Mouse (Mus musculus): ENCODE results near the gene Erich6b. TPM values are rescaled to one million over a fixed set of nuclear protein-coding genes. Genes with fewer than 3 reads are reported as not detected.

Erich6b gene
- polyA plus RNA-seq (2015; fragmentation: Nextera tagmentation; extraction: Ambion mirVana), result 0.51 and 0.79 TPM in 2 replicates

DNA sequence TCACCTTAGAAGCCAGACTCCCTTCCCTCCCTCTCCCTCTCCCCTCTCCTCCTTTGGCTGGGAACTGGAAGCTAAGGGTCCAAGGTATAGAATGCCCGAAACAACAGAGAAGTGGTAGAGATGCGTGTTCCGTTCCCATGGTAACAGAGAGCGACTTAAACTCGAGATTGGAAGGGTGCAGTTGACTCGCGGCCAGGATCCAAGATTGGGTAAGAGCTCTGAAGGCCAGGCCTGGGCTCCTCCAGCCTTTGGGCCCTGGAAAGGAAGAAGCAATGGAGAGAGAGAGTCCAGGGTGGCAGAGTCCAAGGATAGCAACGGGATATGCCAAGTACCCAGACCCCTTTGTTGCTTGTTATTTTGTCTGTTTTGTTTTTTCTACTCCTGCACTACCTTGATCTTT, at the start of gene Erich6b:
Gene Erich6b (plus strand): TSS at position 180 of the 400 bp plus-strand sequence.
- H3K36me3 ChIP-seq, result no peaks in the 10 kb centered on the region
- 83% methylated on average over 8 of the region's 8 CpGs for WGBS
- no peak within 1 kb of the TSS for H3K9ac ChIP-seq
- no peak within 1 kb of the TSS for H3K27ac ChIP-seq
- no peaks in the 10 kb centered on the region for H3K27me3 ChIP-seq
- peaks cover 9% of the 10 kb centered on the region; the same call in 1 of the 2 replicates for H3K4me1 ChIP-seq
- ATAC-seq (replicated peaks; ENCODE audit: low FRiP score), result no peak
- H3K9me3 ChIP-seq (replicated peaks), result no peaks in the 10 kb centered on the region
- no peak within 1 kb of the TSS for H3K4me2 ChIP-seq
- H3K4me3 ChIP-seq (replicated peaks), result no peak within 1 kb of the TSS

DNA sequence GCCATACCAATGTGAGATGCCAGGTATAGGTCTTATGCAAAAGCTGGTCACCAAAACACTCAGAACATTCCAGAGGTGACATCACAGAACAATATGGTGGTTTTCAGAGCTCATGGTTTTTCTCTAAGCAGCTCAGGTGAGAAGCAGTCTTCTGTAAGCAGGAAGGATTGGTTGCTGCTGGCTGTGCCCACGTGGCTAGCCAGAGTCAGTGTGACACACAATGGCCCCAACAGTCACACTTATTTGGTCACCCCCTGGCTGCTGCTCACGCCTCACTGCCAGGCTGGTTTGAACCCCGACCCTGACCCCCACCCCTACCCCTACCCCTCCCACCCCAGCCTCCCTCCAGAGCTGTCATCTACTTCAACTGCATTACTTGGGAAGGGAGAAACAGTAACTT, 49.1 kb upstream of the Erich6b start, which contains the start of gene Spert:
Gene Spert (minus strand): TSS at position 139 of the 400 bp plus-strand sequence.
- 52% methylated on average over 3 of the region's 3 CpGs for WGBS
- no peaks in the 10 kb centered on the region for H3K4me1 ChIP-seq
- H3K9me3 ChIP-seq (replicated peaks), result no peaks in the 10 kb centered on the region
- ATAC-seq (replicated peaks; ENCODE audit: low FRiP score), result no peak
- H3K4me2 ChIP-seq, result no peak within 1 kb of the TSS
- no peak within 1 kb of the TSS for H3K9ac ChIP-seq
- no peak within 1 kb of the TSS for H3K4me3 ChIP-seq (replicated peaks)
- H3K27me3 ChIP-seq, result no peaks in the 10 kb centered on the region
- no peaks in the 10 kb centered on the region for H3K36me3 ChIP-seq
- no peak within 1 kb of the TSS for H3K27ac ChIP-seq

DNA sequence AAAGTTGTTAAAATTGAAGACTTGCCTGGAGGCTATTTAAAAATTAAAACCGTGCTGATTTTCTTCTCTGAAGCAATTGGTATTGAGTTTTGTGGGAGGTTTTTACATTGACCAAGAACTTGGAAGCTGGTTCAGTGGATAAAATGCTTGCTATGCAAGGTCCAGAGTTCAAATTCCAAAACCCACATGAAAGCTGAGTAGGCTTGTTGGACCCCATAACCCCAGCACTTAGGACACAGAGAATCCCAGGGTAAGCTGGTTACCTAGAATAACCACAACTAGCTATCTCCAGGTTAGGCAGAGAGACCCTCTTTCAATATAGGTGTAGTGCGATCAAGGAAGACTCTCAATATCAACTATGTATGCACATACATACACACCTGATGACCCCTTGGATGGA, 32.9 kb upstream of the Erich6b start:
- Histone ChIP-seq H3K4me2 (no peak overlapping the region), H3K9ac (no peak overlapping the region), H3K4me3 (replicated peaks) (no peak overlapping the region), H3K27me3 (no peaks in the 10 kb centered on the region), H3K36me3 (no peaks in the 10 kb centered on the region), H3K27ac (no peak overlapping the region), H3K4me1 (no peaks in the 10 kb centered on the region), H3K9me3 (replicated peaks) (no peaks in the 10 kb centered on the region)
- WGBS, result 92% methylated on average over 2 of the region's 2 CpGs
- ATAC-seq (replicated peaks; ENCODE audit: low FRiP score), result no peak

DNA sequence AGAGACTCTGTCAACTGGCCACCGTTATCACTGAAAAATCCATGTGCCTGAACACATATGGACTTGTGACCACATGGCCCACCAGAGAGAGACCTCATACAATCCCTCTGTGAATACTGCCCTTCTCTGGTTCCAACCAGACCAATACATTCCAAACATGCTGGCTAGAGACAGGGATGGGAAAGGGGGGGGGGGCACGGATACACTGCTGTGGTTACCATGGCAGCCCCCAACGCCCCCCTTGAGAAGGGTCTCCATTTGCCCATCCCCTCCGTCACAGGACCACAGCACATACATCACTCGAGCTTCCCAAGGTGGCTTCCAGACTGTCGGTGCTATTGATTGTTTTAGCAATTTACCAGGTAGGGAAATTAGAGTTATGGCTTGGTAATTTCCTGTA, 25.7 kb upstream of the Erich6b start:
- H3K4me1 ChIP-seq, result no peaks in the 10 kb centered on the region
- no peaks in the 10 kb centered on the region for H3K9me3 ChIP-seq (replicated peaks)
- H3K4me3 ChIP-seq (replicated peaks), result no peak overlapping the region
- no peaks in the 10 kb centered on the region for H3K36me3 ChIP-seq
- H3K27ac ChIP-seq, result no peak overlapping the region
- no peak for ATAC-seq (replicated peaks; ENCODE audit: low FRiP score)
- H3K4me2 ChIP-seq, result no peak overlapping the region
- 77% methylated on average over 6 of the region's 6 CpGs for WGBS
- H3K27me3 ChIP-seq, result no peaks in the 10 kb centered on the region
- H3K9ac ChIP-seq, result no peak overlapping the region

DNA sequence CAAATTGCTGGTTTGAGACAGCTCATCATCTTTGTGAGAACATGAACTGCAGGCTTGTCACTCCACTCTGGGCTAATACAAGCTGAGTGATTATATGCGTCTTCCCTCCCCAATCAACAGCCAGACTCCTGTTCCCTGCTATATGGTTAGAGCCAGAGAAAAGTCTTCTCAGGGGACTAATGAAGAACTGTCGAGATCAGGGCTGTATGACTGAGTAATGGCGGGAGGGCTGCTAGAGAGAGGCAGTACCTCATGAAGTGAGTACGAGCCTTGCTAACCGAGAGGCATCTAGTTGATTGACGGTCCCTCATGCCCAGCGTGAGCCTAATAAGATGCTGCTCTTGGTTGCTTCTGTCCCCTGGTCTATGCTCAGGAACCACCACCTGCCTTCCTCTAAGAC, 19.1 kb upstream of the Erich6b start:
- H3K36me3 ChIP-seq, result no peaks in the 10 kb centered on the region
- 72% methylated on average over 7 of the region's 7 CpGs for WGBS
- H3K27me3 ChIP-seq, result no peaks in the 10 kb centered on the region
- H3K9me3 ChIP-seq (replicated peaks), result no peaks in the 10 kb centered on the region
- no peaks in the 10 kb centered on the region for H3K4me1 ChIP-seq
- no peak for ATAC-seq (replicated peaks; ENCODE audit: low FRiP score)
- no peak overlapping the region for H3K4me2 ChIP-seq
- H3K27ac ChIP-seq, result no peak overlapping the region
- no peak overlapping the region for H3K4me3 ChIP-seq (replicated peaks)
- no peak overlapping the region for H3K9ac ChIP-seq

DNA sequence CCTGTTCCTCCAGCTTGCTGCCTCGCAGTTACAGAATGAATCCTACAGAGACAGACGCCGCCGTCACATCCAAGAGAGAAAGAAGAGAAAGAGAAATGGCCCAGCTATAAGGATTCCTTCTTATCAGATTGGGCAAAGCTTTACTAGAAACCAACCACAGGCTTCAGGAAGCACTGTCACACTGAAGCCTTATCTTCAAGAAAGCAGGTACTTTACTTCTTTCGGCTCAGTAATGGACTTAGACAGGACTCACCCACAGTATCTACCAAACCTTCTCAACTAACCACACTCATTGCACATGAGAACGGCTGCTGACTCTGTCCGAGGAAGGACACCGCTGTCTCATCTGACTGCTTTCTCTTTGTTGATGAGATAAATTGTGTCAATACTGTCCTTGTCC, 13.2 kb upstream of the Erich6b start:
- no peak overlapping the region for H3K4me3 ChIP-seq (replicated peaks)
- no peaks in the 10 kb centered on the region for H3K4me1 ChIP-seq
- no peaks in the 10 kb centered on the region for H3K36me3 ChIP-seq
- H3K9me3 ChIP-seq (replicated peaks), result no peaks in the 10 kb centered on the region
- H3K4me2 ChIP-seq, result no peak overlapping the region
- no peak for ATAC-seq (replicated peaks; ENCODE audit: low FRiP score)
- no peaks in the 10 kb centered on the region for H3K27me3 ChIP-seq
- 93% methylated on average over 8 of the region's 8 CpGs for WGBS
- no peak overlapping the region for H3K27ac ChIP-seq
- no peak overlapping the region for H3K9ac ChIP-seq

DNA sequence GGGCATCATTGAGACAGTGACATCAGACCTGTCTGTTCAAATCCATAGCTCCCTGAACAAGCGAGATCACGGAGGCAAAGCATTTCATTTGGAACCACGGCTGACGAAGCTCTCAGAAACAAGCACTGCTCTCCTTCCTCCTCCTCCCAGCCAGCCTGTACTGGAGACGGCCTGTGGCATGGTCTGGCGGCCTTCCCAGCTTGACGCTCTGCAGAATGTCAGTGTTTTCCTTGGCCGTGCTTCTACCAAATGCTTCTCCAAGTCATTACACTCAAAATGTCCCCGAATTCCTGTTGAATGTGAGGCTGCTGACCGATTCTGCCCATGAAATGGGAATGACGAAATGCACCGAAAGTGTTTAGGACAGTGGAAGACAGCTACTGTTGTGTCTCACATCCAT, 6.7 kb upstream of the Erich6b start:
- Histone ChIP-seq H3K9ac (no peak overlapping the region), H3K4me1 (peaks cover 14% of the 10 kb centered on the region), H3K9me3 (replicated peaks) (no peaks in the 10 kb centered on the region), H3K4me3 (replicated peaks) (no peak overlapping the region), H3K4me2 (no peak overlapping the region), H3K36me3 (no peaks in the 10 kb centered on the region), H3K27me3 (no peaks in the 10 kb centered on the region), H3K27ac (0 out of 2 replicates have a peak overlapping the region, but pooled peaks have one; percentile 10)
- 0 out of 2 replicates have a peak, but pooled peaks have one; percentile 25 for ATAC-seq (replicated peaks; ENCODE audit: low FRiP score)
- WGBS, result 54% methylated on average over 12 of the region's 12 CpGs

DNA sequence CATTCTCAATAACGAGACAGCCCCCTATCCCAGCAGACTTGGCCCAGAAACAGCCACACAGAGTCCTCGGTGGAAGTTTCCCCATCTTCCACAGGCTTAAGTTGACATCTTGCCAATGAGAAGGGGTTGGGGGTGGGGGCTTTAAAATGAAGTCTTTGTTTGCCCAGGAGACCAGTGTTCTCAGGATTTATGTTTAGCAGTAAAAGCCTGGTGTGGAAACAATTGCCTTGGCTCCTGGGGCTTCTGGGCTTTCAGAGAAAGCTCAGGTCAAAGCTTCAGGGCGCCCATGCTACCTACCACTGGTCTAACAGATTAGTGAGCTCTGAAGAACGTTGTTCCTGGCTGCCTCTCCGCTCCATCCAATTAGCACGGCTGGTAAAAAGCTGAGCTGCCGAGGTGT, 6.0 kb upstream of the Erich6b start:
- Histone ChIP-seq H3K4me2 (no peak overlapping the region), H3K27ac (0 out of 2 replicates have a peak overlapping the region, but pooled peaks have one; percentile 10), H3K9me3 (replicated peaks) (no peaks in the 10 kb centered on the region), H3K9ac (no peak overlapping the region), H3K36me3 (no peaks in the 10 kb centered on the region), H3K27me3 (no peaks in the 10 kb centered on the region), H3K4me1 (peaks cover 14% of the 10 kb centered on the region), H3K4me3 (replicated peaks) (no peak overlapping the region)
- ATAC-seq (replicated peaks; ENCODE audit: low FRiP score), result no peak
- 43% methylated on average over 7 of the region's 7 CpGs for WGBS

DNA sequence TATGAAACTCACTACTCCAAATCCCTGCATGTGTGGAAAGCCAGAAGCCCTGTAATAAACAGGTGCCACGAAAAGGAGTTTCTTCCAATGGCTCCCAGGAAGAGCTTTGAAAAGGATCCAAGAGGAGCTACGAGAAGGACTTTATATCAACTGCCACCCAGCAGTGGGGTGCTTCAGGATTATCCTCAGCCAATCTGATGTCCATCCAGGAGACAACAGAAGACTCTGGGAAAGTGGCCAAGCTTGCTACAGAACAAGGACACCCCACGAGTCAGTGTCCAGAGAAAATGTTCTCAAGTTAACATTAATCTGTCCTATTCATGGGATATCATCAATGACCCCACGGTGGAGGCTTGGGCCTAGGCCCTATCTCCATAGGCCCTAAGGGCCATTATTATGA, 4.4 kb upstream of the Erich6b start:
- Histone ChIP-seq H3K9ac (no peak overlapping the region), H3K36me3 (no peaks in the 10 kb centered on the region), H3K27me3 (no peaks in the 10 kb centered on the region), H3K4me2 (no peak overlapping the region), H3K4me1 (peaks cover 14% of the 10 kb centered on the region), H3K4me3 (replicated peaks) (no peak overlapping the region), H3K9me3 (replicated peaks) (no peaks in the 10 kb centered on the region), H3K27ac (no peak overlapping the region)
- no peak for ATAC-seq (replicated peaks; ENCODE audit: low FRiP score)
- 77% methylated on average over 4 of the region's 4 CpGs for WGBS

DNA sequence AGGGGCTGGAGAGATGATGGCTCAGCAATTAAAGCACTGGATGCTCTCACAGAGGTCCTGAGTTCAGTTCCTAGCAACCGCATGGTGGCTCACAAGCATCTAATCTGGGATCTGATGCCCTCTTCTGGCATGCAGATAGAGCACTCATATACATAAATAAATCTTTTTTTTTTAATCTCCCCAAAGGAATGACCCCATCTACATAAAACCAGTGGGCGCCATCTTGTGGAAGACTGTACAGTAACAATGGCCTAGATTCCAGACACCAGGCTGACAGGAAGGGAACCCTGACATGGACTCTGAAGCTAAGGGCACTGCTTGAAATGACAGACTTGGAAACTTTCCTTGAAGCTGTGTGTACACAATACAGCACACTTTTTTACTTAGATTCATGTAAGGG, 1.2 kb upstream of the Erich6b start:
- 87% methylated on average over 2 of the region's 2 CpGs for WGBS
- no peak for ATAC-seq (replicated peaks; ENCODE audit: low FRiP score)

DNA sequence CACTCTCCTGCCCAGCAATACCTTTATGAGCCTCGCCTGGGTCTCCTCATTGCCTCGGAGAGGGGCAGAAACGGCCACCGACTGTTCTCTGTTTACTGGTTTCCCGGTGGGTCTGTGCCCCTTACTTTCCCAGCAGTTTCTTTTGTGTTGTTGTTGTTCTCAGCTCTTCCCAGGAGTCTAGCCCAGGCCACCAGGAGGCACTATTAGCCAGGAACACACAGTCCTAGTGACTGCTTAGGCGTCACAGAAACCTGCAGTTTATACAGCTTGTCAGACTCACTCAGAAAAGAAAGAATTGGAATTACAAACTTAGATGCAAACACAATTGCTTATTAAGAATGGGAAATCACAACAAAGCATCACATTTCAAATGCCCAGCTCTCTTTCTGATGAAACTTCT, 690 bp upstream of the Erich6b start:
- Histone ChIP-seq H3K9me3 (replicated peaks) (no peaks in the 10 kb centered on the region), H3K9ac (no peak overlapping the region), H3K27me3 (no peaks in the 10 kb centered on the region), H3K4me2 (no peak overlapping the region), H3K27ac (no peak overlapping the region), H3K4me1 (peaks cover 9% of the 10 kb centered on the region), H3K36me3 (no peaks in the 10 kb centered on the region), H3K4me3 (replicated peaks) (no peak overlapping the region)
- WGBS, result 72% methylated on average over 6 of the region's 6 CpGs
- no peak for ATAC-seq (replicated peaks; ENCODE audit: low FRiP score)

More for the DNA sequence above, 1.2 kb upstream of the Erich6b start:
- Histone ChIP-seq H3K4me2 (no peak overlapping the region), H3K27me3 (no peaks in the 10 kb centered on the region), H3K27ac (no peak overlapping the region), H3K9ac (no peak overlapping the region), H3K4me3 (replicated peaks) (no peak overlapping the region), H3K9me3 (replicated peaks) (no peaks in the 10 kb centered on the region), H3K4me1 (peaks cover 9% of the 10 kb centered on the region), H3K36me3 (no peaks in the 10 kb centered on the region)

DNA sequence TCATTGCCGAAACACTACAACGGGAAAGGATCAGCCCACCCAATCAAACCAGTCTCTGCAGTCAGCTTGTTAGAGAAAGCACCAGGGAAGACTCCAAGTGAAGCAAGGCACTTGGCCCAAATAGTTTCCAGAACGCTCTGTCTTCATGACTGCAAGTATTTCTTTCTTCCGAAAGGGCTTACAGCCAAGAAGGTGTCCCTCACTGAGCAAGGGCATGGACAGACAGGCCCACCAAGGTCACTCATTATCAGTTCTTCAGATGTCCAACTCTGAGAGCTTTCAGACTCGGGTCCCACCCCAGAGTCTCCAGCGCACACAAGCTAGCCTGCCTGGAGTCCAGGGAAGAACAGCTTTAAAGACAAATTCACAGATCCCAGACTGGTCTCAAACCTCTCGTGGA, 3.4 kb downstream of the Erich6b start:
- Histone ChIP-seq H3K9ac (no peak overlapping the region), H3K4me3 (replicated peaks) (no peak overlapping the region), H3K36me3 (no peaks in the 10 kb centered on the region), H3K9me3 (replicated peaks) (no peaks in the 10 kb centered on the region), H3K27ac (no peak overlapping the region), H3K27me3 (no peaks in the 10 kb centered on the region), H3K4me2 (no peak overlapping the region), H3K4me1 (peaks cover 9% of the 10 kb centered on the region; the same call in 1 of the 2 replicates)
- 86% methylated on average over 7 of the region's 7 CpGs for WGBS
- ATAC-seq (replicated peaks; ENCODE audit: low FRiP score), result no peak

DNA sequence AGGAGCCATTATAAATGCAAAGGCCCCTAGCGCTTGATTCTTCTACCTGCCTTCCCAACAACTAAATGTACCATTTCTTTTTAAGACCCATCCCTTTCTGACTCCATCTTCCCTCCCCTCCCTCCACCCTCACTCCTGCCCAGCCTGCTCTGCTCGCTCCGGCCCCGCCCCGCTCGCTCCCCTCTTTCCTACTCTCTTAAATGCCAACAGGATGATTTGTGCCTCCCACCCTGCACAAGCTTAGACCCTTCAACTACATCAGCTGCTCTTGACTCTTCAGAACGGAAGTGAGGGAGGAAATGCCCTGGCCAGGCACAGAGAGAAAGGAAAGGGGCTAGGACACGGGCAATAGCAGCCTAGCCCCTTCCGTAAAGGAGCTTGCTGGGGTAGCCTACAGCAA, 4.0 kb downstream of the Erich6b start:
- H3K27me3 ChIP-seq, result no peaks in the 10 kb centered on the region
- no peak overlapping the region for H3K4me3 ChIP-seq (replicated peaks)
- no peaks in the 10 kb centered on the region for H3K9me3 ChIP-seq (replicated peaks)
- H3K4me2 ChIP-seq, result peak overlapping the region; percentile 22; the same call in 1 of the 2 replicates
- H3K9ac ChIP-seq, result no peak overlapping the region
- peaks cover 9% of the 10 kb centered on the region; the same call in 1 of the 2 replicates for H3K4me1 ChIP-seq
- H3K36me3 ChIP-seq, result no peaks in the 10 kb centered on the region
- no peak overlapping the region for H3K27ac ChIP-seq
- ATAC-seq (replicated peaks; ENCODE audit: low FRiP score), result peak; percentile 79; the same call in 1 of the 2 replicates
- WGBS, result 37% methylated on average over 9 of the region's 9 CpGs

Data from kidney, embryonic 15.5 days (tissue).